Mouse (Mus musculus): ENCODE data around the gene Tpra1.
A peak's percentile ranks its signal among the peaks of the same experiment; 100 is the strongest.

Tpra1 gene

GRCm38 (mm10) chr6:88890832-88891231 lies 11.2 kb upstream of the Tpra1 start:
- no peak for DNase-seq (ENCODE audit: low spot score in 2 of 2)

DNA sequence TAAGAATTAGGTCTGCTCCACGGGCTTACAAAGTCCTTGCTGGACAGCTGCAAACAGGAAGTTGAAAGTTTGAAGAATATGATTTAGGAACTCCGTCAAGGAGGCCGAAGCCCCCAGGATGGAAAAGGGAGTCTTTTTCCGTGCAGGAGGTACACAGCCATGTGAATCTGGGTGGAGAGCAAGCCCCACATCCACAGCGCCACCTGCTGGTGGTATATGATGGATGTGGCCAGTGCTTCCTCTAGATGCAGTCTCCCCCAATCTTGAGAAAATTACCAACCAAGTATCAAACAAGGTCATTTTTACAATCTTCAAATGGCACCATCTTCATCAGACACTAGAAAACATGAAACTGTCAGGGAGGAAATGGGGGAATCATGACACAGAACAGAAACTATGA lies 8.5 kb upstream of the Tpra1 start:
- peak; percentile 45 to 58 for DNase-seq (ENCODE audit: low spot score in 2 of 2)

GRCm38 (mm10) chr6:88895943-88896342 lies 6.1 kb upstream of the Tpra1 start:
- no peak for DNase-seq (ENCODE audit: low spot score in 2 of 2)

DNA sequence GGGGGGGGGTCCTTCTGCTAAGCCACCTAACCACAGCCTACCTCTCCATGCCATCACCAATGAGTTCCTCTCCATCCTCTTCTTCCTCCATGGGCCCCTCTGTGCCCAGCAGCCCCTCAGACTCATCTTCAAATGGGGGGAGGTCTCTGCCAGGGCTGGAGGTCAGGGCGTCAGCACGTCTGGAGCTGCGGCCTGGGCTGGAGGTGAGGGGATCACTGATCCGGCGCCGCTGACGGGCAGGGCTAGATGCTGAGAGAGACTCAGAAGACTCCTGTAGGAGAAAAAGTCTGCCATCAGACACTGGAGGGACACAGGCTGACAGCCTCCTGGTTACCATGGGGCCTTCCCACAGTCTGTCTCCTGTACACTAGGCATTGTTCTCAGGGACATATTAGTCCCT lies 4.8 kb upstream of the Tpra1 start:
- no peak for DNase-seq (ENCODE audit: low spot score in 2 of 2)

DNA sequence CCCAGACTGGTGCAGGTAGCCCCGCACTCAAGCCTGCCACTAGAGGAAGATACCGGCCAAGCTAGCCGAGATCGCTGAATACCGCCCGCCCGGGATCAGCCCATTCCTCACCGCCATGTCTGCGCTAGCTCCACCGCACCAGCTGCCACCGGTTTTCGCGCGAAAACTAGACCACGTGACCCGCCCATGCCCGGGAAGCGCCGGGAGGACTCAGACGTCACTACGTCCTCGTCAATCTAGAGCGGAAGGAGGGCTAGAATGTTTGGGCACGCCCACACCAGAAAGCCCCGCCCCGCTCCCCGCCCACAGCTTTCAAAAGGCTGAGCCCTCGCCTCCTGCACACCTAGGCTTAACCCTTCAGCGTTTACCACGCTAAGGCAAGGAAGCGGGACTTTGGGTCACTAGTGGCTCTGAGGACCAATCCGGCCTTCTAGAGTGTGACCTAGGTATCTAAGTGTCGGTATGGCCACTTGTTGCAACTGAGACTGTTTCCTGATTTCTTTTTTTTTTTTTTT lies 3.5 kb upstream of the Tpra1 start, which contains the start of gene Mcm2:
Gene Mcm2 (minus strand): TSS at position 247 of the 515 bp plus-strand sequence.
- DNase-seq (ENCODE audit: low spot score in 2 of 2) = peak; percentile 94 to 96

DNA sequence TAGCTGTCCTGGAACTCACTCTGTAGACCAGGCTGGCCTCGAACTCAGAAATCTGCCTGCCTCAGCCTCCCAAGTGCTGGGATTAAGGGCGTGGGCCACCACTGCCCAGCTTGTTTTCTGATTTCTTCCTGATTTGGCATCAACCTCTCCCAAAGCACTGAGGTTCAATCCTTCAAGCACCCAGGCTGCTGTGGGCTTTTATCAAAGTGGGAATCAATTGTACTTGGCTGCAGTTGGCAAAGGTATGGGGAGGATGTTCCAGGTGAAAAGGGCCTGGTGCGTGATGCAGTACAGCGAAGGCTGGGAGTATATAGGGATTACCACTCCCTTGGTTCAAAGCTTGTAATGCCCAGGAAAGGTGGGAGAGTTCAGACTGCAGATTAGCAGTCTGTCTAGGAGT lies 3.0 kb upstream of the Tpra1 start:
- DNase-seq (ENCODE audit: low spot score in 2 of 2) = no peak

DNA sequence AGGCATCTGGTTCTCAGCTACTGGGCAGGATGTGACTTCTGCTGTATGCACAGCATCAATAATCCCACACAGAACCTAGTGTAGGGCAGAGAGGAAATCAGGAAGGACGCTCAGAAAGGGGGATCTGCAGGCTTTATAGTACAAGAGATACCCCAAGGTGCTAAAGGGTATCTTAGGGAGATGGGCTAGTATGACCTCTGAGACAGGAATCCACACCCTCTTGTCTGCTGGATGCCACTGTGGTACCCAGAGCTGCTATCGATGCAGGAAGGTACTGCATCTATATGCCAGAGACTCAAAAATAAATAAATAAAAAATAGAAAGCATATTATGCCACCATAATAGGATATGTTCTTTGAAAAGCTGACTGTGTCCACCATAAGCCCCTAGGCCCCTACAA lies 2.4 kb upstream of the Tpra1 start:
- no peak for DNase-seq (ENCODE audit: low spot score in 2 of 2)

DNA sequence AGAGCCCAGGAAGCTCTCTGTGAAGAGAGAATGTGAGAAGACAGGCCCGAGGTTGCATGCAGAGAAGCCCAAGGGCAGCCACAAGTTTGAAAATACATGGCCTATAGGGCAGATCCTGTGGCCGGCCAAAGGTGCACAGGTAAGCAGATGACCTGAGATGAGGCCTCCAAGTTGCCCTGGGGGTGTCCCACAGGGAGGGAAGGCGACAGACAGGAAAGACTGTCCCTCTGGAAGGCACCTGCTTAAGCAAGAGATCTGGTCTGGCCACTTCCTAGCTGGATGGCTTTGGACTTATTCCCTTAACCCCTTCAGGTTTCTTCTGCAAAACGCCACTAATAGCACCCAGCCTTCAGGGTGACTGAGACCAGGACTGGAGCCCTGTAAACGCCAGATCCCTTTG lies 580 bp upstream of the Tpra1 start:
- DNase-seq (ENCODE audit: low spot score in 2 of 2) = no peak

GRCm38 (mm10) chr6:88903708-88904107 lies 1.7 kb downstream of the Tpra1 start:
- no peak for DNase-seq (ENCODE audit: low spot score in 2 of 2)

DNA sequence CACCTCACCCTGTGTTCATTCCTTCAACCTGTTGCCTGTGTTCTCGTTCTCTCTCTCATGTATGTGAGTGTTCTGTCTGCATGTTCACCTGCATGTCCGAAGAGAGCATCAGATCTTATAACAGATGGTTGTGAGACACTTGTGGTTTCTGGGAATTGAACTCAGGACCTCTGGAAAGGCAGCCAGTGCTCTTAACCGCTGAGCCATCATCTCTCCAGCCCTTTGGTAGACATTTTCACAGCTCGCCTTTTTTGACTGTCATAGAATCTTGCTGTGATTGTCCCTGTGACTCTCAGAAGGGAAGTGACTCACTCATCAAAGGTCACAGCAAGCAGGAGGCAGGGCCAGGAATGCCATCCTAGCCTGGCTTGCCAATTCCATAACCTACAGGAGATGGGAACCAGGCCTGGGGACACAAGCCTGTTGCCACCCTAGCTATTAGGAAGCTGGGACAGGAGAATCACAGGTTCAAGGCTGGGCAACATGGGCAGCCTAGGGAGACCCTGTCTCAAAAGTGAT lies 2.5 kb downstream of the Tpra1 start:
- no peak for DNase-seq (ENCODE audit: low spot score in 2 of 2)

- no peak for DNase-seq (ENCODE audit: low spot score in 2 of 2)
Measured at GRCm38 (mm10) chr6:88905042-88905441, 3.0 kb downstream of the Tpra1 start.

GRCm38 (mm10) chr6:88906369-88907108 lies 4.5 kb downstream of the Tpra1 start:
- DNase-seq (ENCODE audit: low spot score in 2 of 2) = peak; percentile 34 to 44

DNA sequence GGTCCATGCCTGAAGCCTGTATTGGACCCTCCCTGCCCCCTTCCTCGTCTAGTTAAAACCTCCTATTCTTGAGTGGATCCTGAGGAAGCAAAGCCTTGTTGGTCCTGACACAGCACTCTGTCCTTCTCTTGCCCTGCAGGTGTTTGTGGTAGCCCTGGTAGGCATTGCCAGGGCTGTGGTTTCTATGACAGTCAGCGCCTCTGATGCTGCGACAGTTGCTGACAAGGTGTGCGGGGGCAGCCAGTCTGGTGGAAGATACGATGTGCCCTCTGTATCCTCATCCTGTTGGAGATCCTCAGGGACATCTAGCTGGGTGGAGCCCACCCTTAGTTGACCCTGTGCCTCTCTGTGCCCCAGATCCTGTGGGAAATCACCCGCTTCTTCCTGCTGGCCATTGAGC lies 7.1 kb downstream of the Tpra1 start:
- DNase-seq (ENCODE audit: low spot score in 2 of 2) = no peak

DNA sequence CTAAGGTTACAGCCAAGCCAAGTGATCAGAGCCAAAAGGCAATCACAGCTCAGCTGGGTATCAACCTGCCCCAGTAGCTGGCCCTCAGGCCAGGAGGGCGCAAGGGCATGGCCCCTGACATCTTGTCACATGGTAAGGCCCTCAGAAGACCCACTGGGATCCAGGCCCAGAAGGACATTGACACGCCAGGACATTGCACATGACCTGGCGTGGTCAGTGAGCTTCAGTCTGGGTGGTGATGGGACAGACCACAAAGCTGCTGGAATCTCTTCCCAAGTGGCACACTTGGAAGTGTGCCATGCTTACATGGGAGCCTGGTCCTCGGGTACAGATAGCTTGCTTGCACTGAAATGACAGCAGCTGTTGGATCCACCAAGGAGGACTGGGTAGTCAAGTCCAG lies 11.0 kb downstream of the Tpra1 start:
- DNase-seq (ENCODE audit: low spot score in 2 of 2) = no peak

DNA sequence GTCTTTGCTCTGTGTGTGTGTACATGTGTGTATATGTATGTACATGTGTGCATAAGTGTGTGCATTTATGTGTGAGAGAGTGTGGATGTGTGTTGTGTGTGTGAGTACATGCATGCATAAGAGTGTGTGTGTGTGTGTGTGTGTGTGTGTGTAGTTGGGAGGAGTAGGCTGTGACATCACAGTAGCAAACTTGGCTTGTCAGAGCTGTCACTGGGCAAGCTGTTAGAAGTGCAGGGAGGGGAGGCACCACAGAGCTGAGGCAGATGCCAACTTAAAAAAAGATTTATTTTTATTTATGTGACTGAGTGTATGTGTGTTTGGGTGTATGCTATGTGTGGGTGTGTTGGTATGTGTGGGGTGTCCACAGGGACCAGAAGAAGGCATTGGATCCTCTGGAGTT lies 11.4 kb downstream of the Tpra1 start:
- DNase-seq (ENCODE audit: low spot score in 2 of 2) = no peak

- DNase-seq (ENCODE audit: low spot score in 2 of 2) = no peak
Measured at GRCm38 (mm10) chr6:88914799-88915198, 12.7 kb downstream of the Tpra1 start.

DNA sequence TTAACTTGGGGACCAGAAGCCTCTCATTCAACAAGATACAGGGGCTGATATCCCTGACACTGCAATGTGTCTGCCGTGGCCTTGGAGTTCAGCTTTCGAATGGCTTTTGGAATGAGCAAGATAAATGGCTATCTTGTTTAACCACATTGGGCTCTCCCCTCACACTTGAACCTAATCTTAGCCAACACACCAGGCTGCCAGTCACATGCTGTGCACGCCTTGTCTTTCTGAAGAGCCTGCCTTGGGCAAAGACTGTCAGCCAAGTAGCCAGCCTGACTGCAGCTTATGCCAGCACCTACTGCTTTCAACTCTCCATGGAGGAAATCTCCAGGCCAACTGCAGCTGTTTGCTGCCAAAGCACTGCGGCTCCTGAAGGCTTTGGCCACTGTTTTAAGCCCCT lies 13.5 kb downstream of the Tpra1 start:
- no peak for DNase-seq (ENCODE audit: low spot score in 2 of 2)

DNA sequence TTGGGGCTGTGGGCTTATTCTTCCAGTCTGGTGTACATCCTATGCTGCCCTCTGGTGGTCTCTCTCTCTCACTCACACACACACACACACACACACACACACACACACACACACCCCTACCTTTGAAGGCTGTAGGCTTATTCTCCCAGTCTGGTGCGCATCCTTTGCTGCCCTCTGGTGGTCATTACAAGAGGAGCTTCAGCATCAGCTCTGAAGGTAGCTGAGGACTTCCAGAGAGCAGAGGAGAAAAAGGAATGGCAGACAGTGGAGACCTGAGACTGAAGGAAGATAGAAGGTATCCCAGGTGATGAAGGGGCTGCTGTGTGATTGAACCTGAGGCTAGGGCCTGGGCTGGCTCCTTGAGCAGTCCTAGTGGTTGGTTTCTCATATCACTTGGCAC lies 14.1 kb downstream of the Tpra1 start:
- DNase-seq (ENCODE audit: low spot score in 2 of 2) = peak in 1 of 2 experiments; percentile 46

- no peak for DNase-seq (ENCODE audit: low spot score in 2 of 2)
Measured at GRCm38 (mm10) chr6:88918802-88919201, 16.8 kb downstream of the Tpra1 start.

- DNase-seq (ENCODE audit: low spot score in 2 of 2) = no peak
Measured at GRCm38 (mm10) chr6:88924502-88925275, 22.6 kb downstream of the Tpra1 start.

DNA sequence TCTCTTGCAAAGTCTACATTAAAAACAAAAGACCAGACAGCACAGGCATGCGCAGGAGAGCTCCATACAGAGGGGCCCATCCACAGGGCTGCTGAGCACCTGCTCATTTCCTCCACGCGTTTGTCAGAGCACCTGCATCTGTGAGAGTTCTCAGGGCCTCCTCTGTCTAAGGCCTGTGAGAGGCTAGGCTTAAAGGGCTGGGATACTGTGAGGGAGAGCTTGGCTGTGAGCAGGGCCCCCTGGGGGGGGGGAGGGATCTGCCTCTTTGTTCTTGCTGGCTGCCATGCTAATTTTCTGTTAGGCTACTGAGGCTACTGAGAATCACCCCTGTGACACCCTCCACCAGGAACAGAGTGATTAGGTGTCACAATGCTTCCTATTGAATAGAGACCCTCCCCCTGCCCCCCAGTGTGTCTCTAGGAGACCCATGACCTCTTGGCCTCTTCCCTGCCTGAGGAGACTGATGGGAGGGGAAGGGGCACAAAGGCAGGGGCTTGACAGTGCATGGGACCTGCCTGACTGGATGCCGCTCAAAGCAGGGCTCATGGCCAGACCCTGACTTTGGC lies 23.7 kb downstream of the Tpra1 start:
- DNase-seq (ENCODE audit: low spot score in 2 of 2) = no peak

DNA sequence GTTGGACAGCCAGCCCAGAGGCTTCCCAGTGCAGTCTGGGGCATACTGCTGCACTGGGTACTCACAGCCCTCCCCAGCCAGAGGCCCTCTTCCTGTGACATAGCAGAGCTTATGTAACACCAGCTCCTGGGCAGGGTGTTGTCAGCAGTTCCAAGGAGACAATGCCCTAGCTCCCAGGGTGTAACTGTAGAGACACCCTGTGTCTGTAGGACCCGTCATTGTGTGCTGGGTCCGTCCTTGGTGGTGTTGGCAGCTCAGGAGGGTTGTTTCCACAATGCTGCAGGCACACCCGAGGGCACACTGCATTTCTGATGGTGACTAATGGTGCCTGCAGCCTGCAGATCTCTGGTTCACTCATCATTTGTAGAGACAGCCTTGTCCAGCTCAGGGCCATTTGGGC lies 24.8 kb downstream of the Tpra1 start:
- DNase-seq (ENCODE audit: low spot score in 2 of 2) = no peak

Data from natural killer cell, adult 2 months (primary cell).